ENCODE assay signal across 8 mouse cellular contexts in genomic region chr6:83441259-83442061, GRCm38 (mm10). TPM values are rescaled to one million over a fixed set of nuclear protein-coding genes. Genes with fewer than 3 reads are reported as not detected.
DNase-seq lines count a peak whose midpoint lies in the region; ATAC-seq and TF ChIP-seq lines count a peak whose summit lies in the region.

No protein-coding gene starts in this region.

- peak overlapping the region; percentile 84 for H3K4me3 ChIP-seq in embryonic fibroblast, embryonic 13.5 days (ENCODE audit: insufficient read depth, low read length)
- peak overlapping the region; percentile 79 for H3K4me3 ChIP-seq in limb, embryonic 14.5 days (replicated peaks; ENCODE audit: low read length)
- H3K4me3 ChIP-seq in midbrain, embryonic 15.5 days, result peak overlapping the region; percentile 87

- peak overlapping the region; percentile 70 for H3K9ac ChIP-seq in limb, embryonic 14.5 days (ENCODE audit: low read depth, low read length, severe bottlenecking)
- H3K9ac ChIP-seq in midbrain, embryonic 15.5 days, result peak overlapping the region; percentile 89

- peak; percentile 84 for DNase-seq in 3T3-L1 (ENCODE audit: low read depth, low spot score)
- DNase-seq in brain, adult 2 months (ENCODE audit: low read depth, low spot score), result peak; percentile 95
- peak; percentile 92 to 93 for DNase-seq in heart, adult 9 months (ENCODE audit: low spot score in 2 of 2)
- DNase-seq in kidney, adult 9 months, result peak; percentile 91
- peak; percentile 84 for DNase-seq in limb, embryonic 14.5 days (ENCODE audit: low spot score)
- peak; percentile 67 to 70 for DNase-seq in spleen, adult 18-20 months

- TF ChIP-seq POLR2A in embryonic fibroblast, embryonic 13.5 days (IDR thresholded peaks at IDR 0.05; ENCODE audit: low read depth, low read length), result peak; percentile 72
- TF ChIP-seq POLR2A in limb, embryonic 14.5 days (IDR thresholded peaks at IDR 0.05; ENCODE audit: borderline replicate concordance, extremely low read depth, insufficient read depth, insufficient read length), result 0 out of 2 replicates have a peak, but pooled peaks have one; percentile 41

- ATAC-seq in limb, embryonic 14.5 days (ENCODE audit: low FRiP score, low read depth), result peak; percentile 93
- ATAC-seq in midbrain, embryonic 15.5 days (replicated peaks), result peak; percentile 92

- peaks cover 20% of the 10 kb centered on the region for H3K4me1 ChIP-seq in embryonic fibroblast, embryonic 13.5 days (ENCODE audit: control insufficient read depth, insufficient read depth, low read length)
- peaks cover 59% of the 10 kb centered on the region for H3K4me1 ChIP-seq in limb, embryonic 14.5 days (ENCODE audit: control insufficient read depth, insufficient read depth, low read length)
- H3K4me1 ChIP-seq in midbrain, embryonic 15.5 days, result peaks cover 74% of the 10 kb centered on the region

- no peaks in the 10 kb centered on the region for H3K27me3 ChIP-seq in limb, embryonic 14.5 days (ENCODE audit: control insufficient read depth, insufficient read depth, low read length)
- H3K27me3 ChIP-seq in midbrain, embryonic 15.5 days (replicated peaks), result no peaks in the 10 kb centered on the region

- WGBS in limb, embryonic 14.5 days, result under 1% methylated on average over 26 of the region's 48 CpGs
- under 1% methylated on average over 48 of the region's 48 CpGs for WGBS in midbrain, embryonic 15.5 days

- H3K36me3 ChIP-seq in limb, embryonic 14.5 days (ENCODE audit: control insufficient read depth, insufficient read depth, low read length), result peaks cover 16% of the 10 kb centered on the region
- no peaks in the 10 kb centered on the region for H3K36me3 ChIP-seq in midbrain, embryonic 15.5 days (replicated peaks)

- H3K4me2 ChIP-seq in limb, embryonic 14.5 days (replicated peaks; ENCODE audit: low read depth, low read length, severe bottlenecking), result peak overlapping the region; percentile 72
- H3K4me2 ChIP-seq in midbrain, embryonic 15.5 days, result peak overlapping the region; percentile 75

- H3K27ac ChIP-seq in embryonic fibroblast, embryonic 13.5 days (ENCODE audit: insufficient read depth, low read length), result peak overlapping the region; percentile 82
- peak overlapping the region; percentile 89 for H3K27ac ChIP-seq in limb, embryonic 14.5 days (replicated peaks; ENCODE audit: low read depth, low read length)
- peak overlapping the region; percentile 98 for H3K27ac ChIP-seq in midbrain, embryonic 15.5 days

- no peak for TF ChIP-seq CTCF in embryonic fibroblast, embryonic 13.5 days (IDR thresholded peaks at IDR 0.05; ENCODE audit: borderline replicate concordance, insufficient read depth, low read length)

- H3K9me3 ChIP-seq in limb, embryonic 14.5 days (ENCODE audit: control insufficient read depth, low read length), result no peaks in the 10 kb centered on the region
- H3K9me3 ChIP-seq in midbrain, embryonic 15.5 days, result no peaks in the 10 kb centered on the region

RNA-seq across cellular contexts. Expression of gene Tet3, which starts 17.4 kb away (rescaled TPM):
- 13.8 and 18.6 TPM in 2 replicates for polyA plus RNA-seq in embryonic fibroblast, embryonic 13.5 days (2011; ENCODE audit: insufficient read length, low read depth, missing spikeins)
- 21.1 and 24.9 TPM in 2 replicates for polyA plus RNA-seq in limb, embryonic 14.5 days (2012; rRNA removed)
- 44.3 and 49.0 TPM in 2 replicates for polyA plus RNA-seq in limb, embryonic 14.5 days (2014; fragmentation: Nextera tagmentation; extraction: Ambion mirVana)
- polyA plus RNA-seq in midbrain, embryonic 15.5 days (2015; fragmentation: Nextera tagmentation; extraction: Ambion mirVana), result 60.9 and 76.8 TPM in 2 replicates

Comparison
In these comparisons a context has a peak if more than half of its experiments do, and no peak if none do; other contexts are left out.
1. Peak in every context shown above with its lines: DNase-seq, ATAC-seq, H3K4me3 ChIP-seq and H3K27ac ChIP-seq.